Mouse (Mus musculus) ZHBTc4 (cell line): ENCODE data around the gene Gm3415.
"Not testable (repeated sequence)": the region's sequence is repeated elsewhere in the genome, so short reads cannot be mapped to it uniquely, and the experiment has no call there.

Experiments
- DNase-seq: peaks from one replicate; pipeline ENCODE4 v3.0.0-alpha.2; 2011; ENCODE audit warnings: low read depth, low spot score

Gm3415 gene

GRCm38 (mm10) chr5:146555836-146556235 is at the start of gene Gm3415:
Gm3415 (plus strand) TSS chr5:146556136.
- DNase-seq: not testable (repeated sequence)

- not testable (repeated sequence) for DNase-seq
Observed at GRCm38 (mm10) chr5:146513823-146514222, 42.1 kb upstream of the Gm3415 start, which contains the start of gene Gm3402. Gm3402 (plus strand) TSS chr5:146514123.

DNA sequence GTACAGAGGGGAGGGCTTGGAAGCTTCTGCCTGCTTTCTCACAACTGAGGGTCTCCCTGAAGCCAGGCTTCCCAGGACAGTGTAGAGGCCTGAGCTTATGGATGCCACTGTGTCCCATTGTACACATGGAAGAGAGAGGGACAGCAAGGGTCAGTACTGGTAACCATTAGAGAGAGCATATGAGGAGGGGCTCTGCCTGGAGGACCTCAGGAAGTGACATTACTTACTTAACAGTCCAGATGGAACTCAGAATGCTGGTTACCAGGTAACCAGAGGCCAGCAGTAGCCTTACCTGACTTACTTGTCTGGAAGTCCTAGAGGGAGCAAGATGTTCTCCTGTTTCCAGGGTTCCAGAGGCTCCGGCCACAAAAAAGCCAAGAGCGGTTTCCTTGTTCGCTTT is 30.4 kb upstream of the Gm3415 start, which contains the start of gene Gm3404:
Gm3404 (plus strand) TSS at position 301 of the 400 bp plus-strand sequence.
- not testable (repeated sequence) for DNase-seq

DNA sequence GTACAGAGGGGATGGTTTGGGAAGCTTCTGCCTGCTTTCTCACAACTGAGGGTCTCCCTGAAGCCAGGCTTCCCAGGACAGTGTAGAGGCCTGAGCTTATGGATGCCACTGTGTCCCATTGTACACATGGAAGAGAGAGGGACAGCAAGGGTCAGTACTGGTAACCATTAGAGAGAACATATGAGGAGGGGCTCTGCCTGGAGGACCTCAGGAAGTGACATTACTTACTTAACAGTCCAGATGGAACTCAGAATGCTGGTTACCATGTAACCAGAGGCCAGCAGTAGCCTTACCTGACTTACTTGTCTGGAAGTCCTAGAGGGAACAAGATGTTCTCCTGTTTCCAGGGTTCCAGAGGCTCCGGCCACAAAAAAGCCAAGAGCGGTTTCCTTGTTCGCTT is 18.6 kb upstream of the Gm3415 start, which contains the start of gene Gm3409:
Gm3409 (plus strand) TSS at position 301 of the 400 bp plus-strand sequence.
- DNase-seq: not testable (repeated sequence)

GRCm38 (mm10) chr5:146564259-146564658 is 8.3 kb downstream of the Gm3415 start:
- no peak for DNase-seq

DNA sequence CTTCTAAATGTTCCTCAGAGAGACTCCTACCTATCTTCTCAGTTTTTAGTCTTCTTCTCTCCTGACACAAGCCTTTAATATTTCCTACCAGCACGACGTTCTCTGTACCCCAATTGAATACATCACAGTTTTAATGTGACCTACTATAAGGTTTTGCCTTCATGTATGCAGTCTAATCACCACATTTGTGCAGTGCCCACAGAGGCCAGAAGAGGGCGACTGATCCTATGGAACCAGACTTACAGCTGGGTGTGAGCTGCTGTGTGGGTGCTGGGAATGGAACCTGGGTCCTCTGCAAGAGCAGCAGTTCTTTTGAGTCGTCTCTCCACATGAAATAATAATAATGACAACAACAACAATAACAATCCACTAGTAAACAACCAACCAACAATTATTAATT is 11.1 kb downstream of the Gm3415 start:
- peak; percentile 82 for DNase-seq

GRCm38 (mm10) chr5:146570179-146570578 is 14.2 kb downstream of the Gm3415 start:
- DNase-seq: not testable (repeated sequence)

DNA sequence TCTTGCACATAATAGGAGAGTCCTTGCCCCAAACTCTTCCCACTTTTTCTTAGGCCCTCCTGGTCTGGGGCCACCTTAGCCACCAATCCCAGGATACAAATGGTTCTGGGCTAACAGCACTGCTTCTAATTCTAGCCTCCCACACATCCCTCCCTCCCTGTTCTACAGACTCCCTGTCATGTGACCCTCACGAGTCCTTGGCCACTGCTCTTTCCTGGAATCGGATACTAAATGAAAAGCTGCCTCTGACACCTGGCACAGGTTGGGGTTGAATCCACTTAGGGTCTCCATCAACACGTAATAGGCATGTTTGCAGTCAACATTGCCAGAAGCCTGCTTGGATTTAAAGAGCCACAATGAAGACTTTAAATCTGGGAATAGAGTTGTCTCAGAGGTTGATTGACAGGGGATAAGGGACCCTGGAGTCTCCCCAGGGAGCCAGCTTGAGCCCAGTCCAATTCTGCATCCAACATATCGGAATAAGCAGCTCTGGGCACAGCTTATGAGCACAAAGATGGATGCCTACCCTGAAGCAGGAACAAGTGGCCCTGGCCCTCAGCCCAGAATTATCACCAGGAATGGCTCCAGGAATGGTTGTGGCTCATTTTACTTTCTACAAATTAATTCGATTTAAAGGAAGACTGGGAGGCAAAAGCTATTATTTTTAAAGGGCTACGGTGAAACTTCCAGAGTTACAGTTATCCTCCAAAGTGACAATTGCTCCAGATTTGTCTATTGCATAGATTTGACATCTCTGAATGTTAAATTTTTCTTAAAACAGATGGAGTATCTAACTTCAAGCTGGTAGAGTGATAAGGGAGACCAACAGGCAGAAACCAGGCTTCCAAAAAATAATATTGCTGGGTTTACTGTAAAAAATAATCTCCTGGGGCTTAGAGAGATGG is 16.1 kb downstream of the Gm3415 start:
- not testable (repeated sequence) for DNase-seq

- not testable (repeated sequence) for DNase-seq
Observed at GRCm38 (mm10) chr5:146572735-146573042, 16.8 kb downstream of the Gm3415 start.

- peak; percentile 50 for DNase-seq
Observed at GRCm38 (mm10) chr5:146576668-146577067, 20.7 kb downstream of the Gm3415 start.

GRCm38 (mm10) chr5:146584156-146584477 is 28.2 kb downstream of the Gm3415 start:
- DNase-seq: no peak

DNA sequence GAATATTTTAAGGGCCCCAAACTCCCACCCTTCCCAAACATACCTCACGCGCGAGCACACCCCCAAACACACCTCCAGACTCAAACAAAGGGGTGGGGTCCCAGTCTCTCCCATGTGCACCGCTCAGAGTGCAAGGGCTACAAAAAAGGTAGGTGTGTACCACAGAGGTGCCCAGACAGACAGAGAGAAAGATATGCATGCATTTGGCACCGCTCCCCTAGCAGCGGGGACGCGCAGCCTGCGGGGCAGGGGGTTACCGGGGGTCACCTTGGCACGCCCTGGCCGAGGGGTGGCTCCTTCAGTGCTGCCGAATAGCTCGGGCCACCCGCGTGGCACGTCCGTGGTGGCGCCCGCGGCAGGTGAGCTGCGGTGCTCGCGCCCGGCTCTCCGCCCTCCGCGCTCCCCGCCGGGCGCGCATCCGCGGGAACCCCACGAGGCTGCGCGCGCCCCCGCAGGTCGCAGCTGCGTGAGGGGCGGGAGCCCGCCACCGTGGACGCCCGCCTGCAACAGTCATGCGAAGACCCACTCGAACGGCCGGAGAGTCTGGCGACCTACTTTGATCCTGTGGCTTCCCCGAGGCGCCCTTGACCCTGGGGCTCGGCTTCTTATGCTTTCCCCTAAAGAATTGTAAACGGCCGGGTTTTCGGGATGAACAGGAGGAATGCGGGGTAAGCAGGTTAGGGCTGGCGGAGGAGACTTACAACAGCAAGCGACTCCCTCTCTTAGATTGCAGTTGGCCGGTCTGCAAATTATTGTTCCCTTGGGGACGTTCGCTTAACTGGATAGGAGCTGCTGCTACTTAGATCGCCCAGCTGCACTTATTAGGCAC is 28.8 kb downstream of the Gm3415 start, which contains the start of gene Gpr12:
Gpr12 (minus strand) TSS at position 762 of the 829 bp plus-strand sequence.
- DNase-seq: peak; percentile 69

DNA sequence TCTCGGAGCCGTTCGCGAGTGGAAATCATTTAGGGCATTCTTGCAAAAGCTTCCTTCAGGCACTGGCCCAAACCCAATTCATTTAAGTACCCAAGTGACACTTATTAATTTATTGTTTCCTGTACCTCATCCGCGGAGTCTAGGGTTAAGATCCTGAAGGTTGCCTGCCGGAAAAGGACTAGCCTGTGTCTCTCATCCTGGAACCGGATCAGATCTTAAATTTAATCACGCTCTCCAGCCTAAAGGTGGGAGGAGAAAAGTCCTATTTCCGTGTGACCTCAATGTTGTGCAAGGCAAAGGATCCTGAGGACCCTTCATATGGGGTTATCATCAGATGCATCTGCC is 29.3 kb downstream of the Gm3415 start:
- no peak for DNase-seq

- DNase-seq: peak; percentile 28
Observed at GRCm38 (mm10) chr5:146586357-146587070, 30.6 kb downstream of the Gm3415 start.

GRCm38 (mm10) chr5:146590987-146591386 is 35.1 kb downstream of the Gm3415 start:
- no peak for DNase-seq

GRCm38 (mm10) chr5:146591636-146592035 is 35.7 kb downstream of the Gm3415 start:
- DNase-seq: no peak

- DNase-seq: no peak
Observed at GRCm38 (mm10) chr5:146592580-146592979, 36.6 kb downstream of the Gm3415 start.

GRCm38 (mm10) chr5:146596612-146597502 is 40.9 kb downstream of the Gm3415 start:
- no peak for DNase-seq

DNA sequence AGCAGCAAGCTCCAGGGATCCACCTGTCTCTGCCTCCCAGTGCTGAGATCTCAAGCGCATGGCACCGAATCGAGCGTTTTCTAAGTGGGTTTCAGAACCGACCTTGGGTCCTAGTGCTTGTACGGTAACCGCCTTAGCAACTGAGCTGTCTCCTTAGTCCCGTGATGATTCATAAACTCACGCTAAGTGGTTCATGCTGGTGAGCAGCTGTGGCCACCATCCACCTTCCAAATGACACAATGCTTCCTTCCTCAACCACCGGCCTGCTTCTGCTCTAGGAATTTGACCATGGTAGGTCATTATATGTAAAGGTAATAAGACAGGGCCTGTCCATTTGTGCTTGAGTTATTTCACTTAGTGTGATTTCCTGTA is 41.6 kb downstream of the Gm3415 start:
- DNase-seq: no peak

DNA sequence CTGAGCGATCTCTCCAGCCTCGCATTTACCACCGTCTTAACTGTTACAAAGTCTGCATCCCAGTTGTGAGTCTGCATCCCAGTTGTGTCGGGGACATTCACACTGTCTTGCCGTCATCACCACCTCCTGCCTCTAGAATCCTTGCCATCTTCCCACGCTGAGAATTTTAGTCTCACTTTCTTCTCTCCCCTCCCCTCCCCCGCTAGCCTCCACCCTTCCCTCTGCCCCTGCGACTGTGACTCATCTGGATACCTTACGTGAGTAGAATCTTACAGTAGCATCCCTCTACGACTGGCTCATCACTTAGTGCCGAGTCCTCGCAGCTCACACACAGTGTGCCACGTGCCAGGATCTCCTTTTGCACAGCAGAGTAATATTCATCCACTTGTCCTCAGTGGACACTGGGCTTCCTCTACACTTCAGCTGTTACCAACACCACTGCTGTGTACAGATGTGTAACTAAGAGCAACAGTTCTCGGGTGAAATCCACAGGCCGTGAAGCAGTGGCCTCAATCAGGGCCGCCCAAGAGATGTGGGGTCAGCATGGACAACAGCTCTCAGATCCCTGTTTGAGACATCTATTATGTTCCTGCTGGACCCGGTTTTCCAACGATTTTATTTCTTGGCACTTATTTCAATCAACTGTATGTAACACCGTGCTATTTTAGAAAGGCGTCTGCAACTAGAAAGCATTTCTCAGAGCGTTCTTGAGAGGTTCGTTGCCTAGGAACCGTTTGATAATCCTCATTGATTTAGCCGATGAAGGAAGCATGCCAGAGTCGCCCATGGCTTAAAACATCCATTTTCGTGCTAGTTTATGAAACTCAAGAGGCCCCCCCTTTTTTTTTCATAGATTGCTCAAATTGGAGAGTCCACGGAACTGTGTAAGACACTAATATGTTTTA is 42.5 kb downstream of the Gm3415 start:
- DNase-seq: no peak
